Mouse (Mus musculus) gastrocnemius, adult 2 months (tissue): ENCODE results near the gene Rai1. TPM values are rescaled to one million over a fixed set of nuclear protein-coding genes. Genes with fewer than 3 reads are reported as not detected.

Source experiments
- DNase-seq: peaks from one replicate; pipeline ENCODE4 v3.0.0; 2022
- H3K27ac ChIP-seq: fragments of 200-600 bp; 2 replicates; pipeline ENCODE4 v1.8.1; 2022; ENCODE audit warnings: mild to moderate bottlenecking
- H3K4me3 ChIP-seq: fragments of 200-600 bp; 2 replicates; pipeline ENCODE4 v1.8.1; 2022; ENCODE audit warnings: mild to moderate bottlenecking, moderate library complexity
- CTCF ChIP-seq: fragments of 200-600 bp; IDR thresholded peaks from 2 replicates; pipeline ENCODE4 v1.8.1; 2022; ENCODE audit warnings: antibody characterized with exemption, mild to moderate bottlenecking, moderate library complexity
- intact Hi-C: fragments of 180-260 bp; cut with DNase I; formaldehyde crosslinking; loops from one replicate; pipeline ENCODE4 v1.15.1; 2025
- total RNA-seq, 2 experiments: library from RNA; stranded (reverse); gene quantifications; 2 replicates each; pipeline ENCODE4 v1.2.3; 2021

The Rai1 gene
- total RNA-seq, 2 experiments from 2014 or later: 23.8 to 27.3 TPM

DNA sequence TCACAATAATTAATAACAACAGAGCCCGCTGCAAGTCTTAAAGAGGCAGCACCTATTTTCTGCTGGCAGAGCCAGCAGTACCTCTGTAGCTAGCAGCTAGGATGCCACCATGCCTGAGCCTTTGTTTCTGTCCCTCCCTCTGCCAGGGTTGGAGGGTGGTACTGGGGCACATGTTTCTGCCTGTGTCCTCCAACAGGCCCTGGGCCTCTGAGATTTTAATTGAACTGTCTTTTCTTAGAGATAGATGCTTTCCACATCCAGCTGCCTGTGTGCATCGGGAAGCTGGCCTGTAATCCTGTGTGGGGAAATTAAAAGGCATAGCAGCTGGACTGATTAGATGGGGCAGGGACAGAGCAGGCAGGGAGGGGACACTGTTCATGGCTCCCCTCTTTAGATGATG is 77.9 kb downstream of the Rai1 start:
- DNase-seq: no peak
- H3K4me3 ChIP-seq: no peak overlapping the region
- no peak for TF ChIP-seq CTCF
- intact Hi-C loops: no loop called here
- peak overlapping the region; percentile 38; the same call in 1 of the 2 replicates for H3K27ac ChIP-seq

DNA sequence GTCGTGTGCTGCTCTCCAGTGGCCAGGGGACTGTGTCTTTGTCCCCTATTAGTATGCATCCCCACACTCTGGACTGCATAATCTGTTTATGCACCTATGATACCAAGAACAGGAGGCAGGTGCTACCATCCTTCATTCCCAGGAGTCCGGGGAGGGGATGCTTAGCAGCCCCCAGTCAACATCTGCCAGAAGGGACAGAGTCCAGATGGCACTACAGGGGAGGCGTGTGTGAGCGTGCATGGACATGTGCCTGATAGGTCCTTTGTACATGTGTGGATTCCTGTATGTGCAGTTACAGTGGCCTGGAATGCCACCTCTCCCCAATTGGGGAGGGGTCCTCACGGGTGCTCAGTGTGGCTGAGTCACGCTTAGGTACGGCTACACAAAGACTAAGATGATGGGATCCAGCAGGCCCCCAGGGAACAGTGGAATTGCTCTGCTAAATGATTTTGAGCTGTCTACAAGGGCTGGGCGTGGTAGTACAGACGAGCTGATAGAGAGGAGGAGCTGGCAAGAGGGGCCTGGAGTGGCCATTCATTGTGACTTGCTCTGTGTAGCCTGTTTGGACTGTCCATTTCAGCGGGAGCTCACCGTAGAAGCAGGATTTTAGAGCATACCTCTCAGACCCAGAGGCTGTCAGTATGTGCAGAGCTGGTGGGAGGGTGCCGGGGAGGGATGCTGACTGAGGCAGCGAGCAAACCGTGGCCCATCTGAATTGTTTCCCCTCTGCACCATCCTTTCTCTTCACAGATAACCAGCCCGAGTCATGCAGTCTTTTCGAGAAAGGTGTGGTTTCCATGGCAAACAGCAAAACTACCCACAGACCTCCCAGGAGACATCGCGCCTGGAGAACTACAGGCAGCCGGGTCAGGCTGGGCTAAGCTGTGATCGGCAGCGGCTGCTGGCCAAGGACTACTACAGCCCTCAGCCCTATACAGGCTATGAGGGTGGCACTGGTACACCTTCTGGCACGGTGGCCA is 79.8 kb downstream of the Rai1 start:
- no peak overlapping the region; the same call in 1 of the 2 replicates for H3K27ac ChIP-seq
- DNase-seq: no peak
- TF ChIP-seq CTCF: no peak
- H3K4me3 ChIP-seq: no peak overlapping the region
- intact Hi-C loops: no loop called here

DNA sequence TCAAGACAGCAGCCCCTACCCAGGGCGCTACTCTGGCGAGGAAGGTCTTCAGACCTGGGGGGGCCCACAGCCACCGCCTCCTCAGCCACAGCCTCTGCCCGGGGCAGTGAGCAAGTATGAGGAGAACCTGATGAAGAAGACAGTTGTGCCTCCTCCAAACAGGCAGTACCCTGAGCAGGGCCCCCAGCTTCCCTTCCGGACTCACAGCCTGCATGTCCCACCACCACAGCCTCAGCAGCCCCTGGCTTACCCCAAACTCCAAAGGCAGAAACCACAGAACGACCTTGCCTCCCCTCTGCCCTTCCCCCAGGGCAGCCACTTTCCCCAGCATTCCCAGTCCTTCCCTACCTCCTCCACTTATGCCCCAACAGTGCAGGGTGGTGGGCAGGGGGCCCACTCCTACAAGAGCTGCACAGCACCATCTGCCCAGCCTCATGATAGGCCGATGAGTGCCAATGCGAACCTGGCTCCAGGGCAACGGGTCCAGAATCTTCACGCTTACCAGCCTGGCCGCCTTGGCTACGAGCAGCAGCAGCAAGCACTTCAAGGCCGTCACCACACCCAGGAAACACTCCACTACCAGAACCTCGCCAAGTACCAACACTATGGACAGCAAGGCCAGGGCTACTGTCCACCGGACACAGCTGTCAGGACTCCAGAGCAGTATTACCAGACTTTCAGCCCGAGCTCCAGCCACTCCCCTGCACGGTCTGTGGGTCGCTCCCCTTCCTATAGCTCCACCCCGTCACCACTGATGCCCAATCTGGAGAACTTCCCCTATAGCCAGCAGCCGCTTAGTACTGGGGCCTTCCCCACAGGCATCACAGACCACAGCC is 80.8 kb downstream of the Rai1 start:
- no peak for TF ChIP-seq CTCF
- intact Hi-C loops: no loop called here
- no peak for DNase-seq
- H3K27ac ChIP-seq: peak overlapping the region; percentile 10; the same call in 1 of the 2 replicates
- H3K4me3 ChIP-seq: 0 out of 2 replicates have a peak overlapping the region, but pooled peaks have one; percentile 1

DNA sequence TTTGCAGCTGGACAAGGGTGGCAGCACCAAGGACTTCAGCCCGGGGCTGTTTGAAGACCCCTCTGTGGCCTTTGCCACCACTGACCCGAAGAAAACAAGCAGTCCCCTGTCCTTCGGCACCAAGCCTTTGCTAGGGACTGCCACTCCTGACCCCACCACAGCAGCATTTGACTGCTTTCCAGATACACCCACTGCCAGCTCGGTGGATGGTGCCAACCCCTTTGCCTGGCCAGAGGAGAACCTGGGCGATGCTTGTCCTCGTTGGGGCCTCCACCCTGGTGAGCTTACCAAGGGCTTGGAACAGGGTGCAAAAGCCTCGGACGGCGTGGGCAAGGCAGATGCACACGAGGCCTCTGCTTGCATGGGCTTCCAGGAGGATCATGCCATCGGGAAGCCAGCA is 82.3 kb downstream of the Rai1 start:
- Histone ChIP-seq H3K27ac (no peak overlapping the region), H3K4me3 (no peak overlapping the region)
- no peak for TF ChIP-seq CTCF
- intact Hi-C loops: no loop called here
- no peak for DNase-seq

DNA sequence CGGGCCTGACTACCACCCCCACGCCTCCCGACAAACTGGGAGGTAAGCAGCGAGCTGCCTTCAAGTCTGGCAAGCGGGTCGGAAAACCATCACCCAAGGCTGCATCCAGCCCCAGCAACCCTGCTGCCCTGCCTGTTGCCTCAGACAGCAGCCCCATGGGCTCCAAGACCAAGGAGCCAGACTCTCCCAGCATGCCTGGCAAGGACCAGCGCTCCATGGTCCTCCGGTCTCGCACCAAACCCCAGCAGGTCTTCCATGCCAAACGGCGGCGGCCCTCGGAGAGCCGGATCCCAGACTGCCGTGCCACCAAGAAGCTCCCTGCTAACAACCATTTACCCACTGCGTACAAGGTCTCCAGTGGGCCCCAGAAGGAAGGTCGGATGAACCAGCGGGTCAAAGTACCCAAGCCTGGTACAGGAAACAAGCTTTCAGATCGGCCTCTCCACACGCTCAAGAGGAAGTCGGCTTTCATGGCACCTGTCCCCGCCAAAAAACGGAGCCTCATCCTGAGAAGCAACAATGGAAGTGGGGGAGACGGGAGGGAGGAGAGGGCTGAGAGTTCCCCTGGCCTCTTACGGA is 83.6 kb downstream of the Rai1 start:
- H3K27ac ChIP-seq: no peak overlapping the region
- intact Hi-C loops: no loop called here
- no peak overlapping the region for H3K4me3 ChIP-seq
- no peak for DNase-seq
- no peak for TF ChIP-seq CTCF

DNA sequence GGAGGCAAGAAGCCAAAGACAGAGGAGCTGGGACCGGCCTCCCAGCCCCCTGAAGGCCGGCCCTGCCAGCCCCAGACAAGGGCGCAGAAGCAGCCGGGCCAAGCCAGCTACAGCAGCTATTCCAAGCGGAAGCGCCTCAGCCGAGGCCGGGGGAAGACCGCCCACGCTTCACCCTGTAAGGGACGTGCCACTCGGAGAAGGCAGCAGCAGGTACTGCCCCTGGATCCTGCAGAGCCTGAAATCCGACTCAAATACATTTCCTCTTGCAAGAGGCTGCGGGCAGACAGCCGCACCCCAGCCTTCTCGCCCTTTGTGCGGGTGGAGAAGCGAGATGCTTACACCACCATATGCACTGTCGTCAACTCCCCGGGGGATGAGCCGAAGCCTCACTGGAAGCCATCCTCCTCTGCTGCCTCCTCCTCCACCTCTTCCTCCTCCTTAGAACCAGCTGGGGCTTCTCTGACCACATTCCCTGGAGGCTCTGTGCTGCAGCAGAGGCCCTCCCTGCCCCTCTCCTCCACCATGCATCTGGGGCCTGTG is 84.8 kb downstream of the Rai1 start:
- intact Hi-C loops: no loop called here
- no peak overlapping the region for H3K4me3 ChIP-seq
- peak overlapping the region; percentile 9 for H3K27ac ChIP-seq
- DNase-seq: no peak
- no peak for TF ChIP-seq CTCF

DNA sequence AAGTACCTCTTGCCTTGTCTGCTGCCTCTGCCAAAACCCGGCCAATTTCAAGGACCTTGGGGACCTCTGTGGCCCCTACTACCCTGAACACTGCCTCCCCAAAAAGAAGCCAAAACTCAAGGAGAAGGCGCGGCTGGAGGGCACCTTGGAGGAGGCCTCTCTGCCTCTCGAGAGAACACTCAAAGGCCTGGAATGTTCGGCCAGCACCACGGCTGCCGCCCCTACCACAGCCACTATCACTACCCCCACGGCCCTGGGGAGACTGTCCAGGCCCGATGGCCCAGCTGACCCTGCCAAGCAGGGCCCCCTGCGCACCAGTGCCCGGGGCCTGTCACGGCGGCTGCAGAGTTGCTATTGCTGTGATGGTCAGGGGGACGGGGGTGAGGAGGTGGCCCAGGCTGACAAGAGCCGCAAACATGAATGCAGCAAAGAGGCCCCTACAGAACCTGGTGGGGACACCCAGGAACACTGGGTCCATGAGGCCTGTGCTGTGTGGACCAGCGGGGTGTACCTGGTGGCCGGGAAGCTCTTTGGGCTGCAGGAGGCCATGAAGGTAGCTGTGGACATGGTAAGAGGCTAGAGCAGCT is 85.3 kb downstream of the Rai1 start:
- no peak for DNase-seq
- TF ChIP-seq CTCF: no peak
- intact Hi-C loops: no loop called here
- Histone ChIP-seq H3K4me3 (no peak overlapping the region), H3K27ac (peak overlapping the region; percentile 9)

DNA sequence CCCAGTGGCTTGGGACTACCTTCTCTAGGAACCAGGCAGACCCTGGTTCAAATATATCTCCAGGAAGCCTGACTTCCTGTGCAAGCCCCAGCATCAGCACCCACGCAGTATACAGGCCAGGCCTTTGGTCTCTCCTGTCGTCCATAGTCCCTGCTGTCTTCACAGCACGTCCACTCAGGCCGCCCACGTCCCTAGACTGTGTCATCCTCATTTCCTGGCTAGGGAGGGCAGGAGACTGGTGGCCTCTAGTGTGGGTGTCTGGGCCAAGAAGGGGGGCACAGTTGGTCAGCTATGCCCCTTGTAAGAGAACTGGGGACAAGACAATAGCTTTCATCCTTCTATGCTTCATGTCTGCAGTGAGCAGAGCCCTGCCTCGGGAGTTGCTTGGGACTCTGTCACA is 87.7 kb downstream of the Rai1 start:
- TF ChIP-seq CTCF: no peak
- H3K27ac ChIP-seq: no peak overlapping the region
- no peak for DNase-seq
- no peak overlapping the region for H3K4me3 ChIP-seq
- intact Hi-C loops: no loop called here

DNA sequence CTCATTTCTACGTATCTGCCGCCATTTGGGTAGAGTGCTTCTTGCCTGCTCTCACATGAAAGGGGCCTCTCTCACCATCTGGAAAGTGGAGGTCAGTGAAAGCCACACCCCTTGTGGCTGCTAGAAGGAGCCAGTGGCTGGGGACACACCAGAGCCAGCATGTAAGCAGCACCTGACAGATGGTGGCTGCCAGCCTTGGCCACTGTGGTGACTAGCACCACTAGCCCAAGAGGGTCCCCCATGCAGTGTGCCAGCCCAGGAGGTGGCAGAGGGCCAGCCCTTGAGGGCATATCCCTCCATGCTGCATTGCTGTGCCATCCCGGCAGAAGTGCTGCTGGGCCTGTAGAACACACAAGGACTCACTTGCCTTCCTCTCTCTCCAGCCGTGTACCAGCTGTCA is 88.7 kb downstream of the Rai1 start:
- intact Hi-C loops: no loop called here

DNA sequence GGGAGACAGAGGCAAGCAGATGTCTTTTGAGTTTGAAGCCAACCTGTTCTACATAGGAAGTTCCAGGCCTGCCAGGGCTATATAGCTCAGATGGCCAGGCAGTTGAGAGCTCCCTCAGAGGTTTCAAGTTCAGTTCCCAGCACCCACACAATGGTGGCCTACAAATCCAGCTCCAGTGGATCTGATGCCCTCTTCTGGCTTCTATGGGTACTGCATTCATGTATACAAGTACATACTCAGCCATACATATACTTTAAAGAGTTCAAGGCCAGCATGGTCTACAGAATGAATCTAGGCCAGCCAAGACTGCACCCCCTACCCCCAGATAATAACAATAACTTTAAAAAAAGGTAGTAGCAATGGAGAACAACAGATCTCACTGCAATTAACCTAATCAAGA is 90.3 kb downstream of the Rai1 start:
- intact Hi-C loops: loop anchor here (5.0 kb wide), 1 partner anchor 93 kb away; no protein-coding TSS in a partner anchor
- TF ChIP-seq CTCF: peak; percentile 61
- no peak overlapping the region for H3K4me3 ChIP-seq
- H3K27ac ChIP-seq: no peak overlapping the region
- DNase-seq: no peak

More for the DNA sequence above, 88.7 kb downstream of the Rai1 start:
- H3K4me3 ChIP-seq: no peak overlapping the region
- no peak overlapping the region for H3K27ac ChIP-seq
- no peak for TF ChIP-seq CTCF
- no peak for DNase-seq

DNA sequence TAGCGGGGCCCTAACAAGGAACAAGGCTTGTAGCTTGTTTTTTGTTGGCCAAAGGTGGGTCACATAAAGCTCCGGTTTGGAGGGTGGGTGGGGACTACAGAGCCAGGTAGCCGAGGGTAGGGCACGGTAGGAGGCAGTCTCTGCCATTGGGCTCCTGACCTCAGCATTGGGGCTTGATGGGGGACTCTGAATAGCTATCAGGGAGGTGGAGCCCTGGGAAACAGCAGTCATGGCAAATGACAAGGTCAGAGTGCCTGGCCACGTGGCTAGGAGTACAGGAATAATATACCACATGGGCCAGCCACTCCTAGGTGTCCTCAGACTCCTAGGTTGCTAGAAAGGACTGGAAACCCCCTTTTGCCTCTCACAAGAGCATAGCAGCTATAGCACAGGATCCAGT is 91.5 kb downstream of the Rai1 start:
- no peak overlapping the region for H3K4me3 ChIP-seq
- DNase-seq: no peak
- no peak for TF ChIP-seq CTCF
- no peak overlapping the region for H3K27ac ChIP-seq
- intact Hi-C loops: loop anchor here (5.0 kb wide), 1 partner anchor 94 kb away; no protein-coding TSS in a partner anchor
